In genomic region chr13:73816338-73816737, GRCm38 (mm10) we compare ENCODE assay signal across 27 mouse cellular contexts. TPM values are rescaled to one million over a fixed set of nuclear protein-coding genes. Genes with fewer than 3 reads are reported as not detected.
A peak's percentile ranks its signal among the peaks of the same experiment; 100 is the strongest.
DNase-seq lines count a peak whose midpoint lies in the region; ATAC-seq and TF ChIP-seq lines count a peak whose summit lies in the region.
"Had no signal": no experiment of that assay in that cellular context is flagged by ENCODE, and none has a peak within 500 bp of the region (broad histone marks: within the 10 kb centered on the region; RNA-seq: fewer than 3 reads in every experiment).

No protein-coding gene starts in this region.

- H3K27me3 ChIP-seq in hindbrain, embryonic 10.5 days (ENCODE audit: insufficient read depth, poor library complexity, severe bottlenecking): no peaks in the 10 kb centered on the region
- H3K27me3 ChIP-seq in hindbrain, postnatal 0 days (ENCODE audit: insufficient read depth, low read length): no peaks in the 10 kb centered on the region
- H3K27me3 ChIP-seq: heart, embryonic 12.5 days; limb, embryonic 12.5 days; liver, embryonic 12.5 days; midbrain, embryonic 12.5 days; neural tube, embryonic 13.5 days; Patski had no signal

- H3K4me3 ChIP-seq in hindbrain, embryonic 10.5 days: no peak overlapping the region
- H3K4me3 ChIP-seq in hindbrain, postnatal 0 days (ENCODE audit: low read length): no peak overlapping the region
- H3K4me3 ChIP-seq: heart, embryonic 12.5 days; limb, embryonic 12.5 days; liver, embryonic 12.5 days; midbrain, embryonic 12.5 days; neural tube, embryonic 13.5 days had no signal

- peak; percentile 24 for DNase-seq in hindbrain, embryonic 10.5 days (ENCODE audit: low spot score)
- DNase-seq in hindbrain, postnatal 0 days (ENCODE audit: low spot score): no peak
- peak; percentile 41 for DNase-seq in kidney, adult 9 months
- peak; percentile 47 for DNase-seq in kidney, postnatal 10 days
- DNase-seq in mesoderm, embryonic 11.5 days (ENCODE audit: low read depth, low spot score): peak; percentile 35
- DNase-seq in spleen, postnatal 14 days (ENCODE audit: low spot score in 2 of 2): no peak
- DNase-seq in heart, adult 9 months (ENCODE audit: low spot score in 2 of 2): no peak
- DNase-seq in urinary bladder, postnatal 4 days (ENCODE audit: low spot score in 2 of 2): no peak
- DNase-seq: adrenal gland, postnatal 14 days; cerebellum, adult 11-12 months; cerebellum, adult 9-11 months; gastrocnemius, postnatal 14 days; heart, adult 11 months; heart, postnatal 4 days; liver, postnatal 0 days; lung, postnatal 36 days; right cerebral cortex, postnatal 14 days; thymus, postnatal 25 days had no signal

- no peak for TF ChIP-seq CTCF in hindbrain, postnatal 0 days (IDR thresholded peaks at IDR 0.05; ENCODE audit: low read depth)

- H3K4me2 ChIP-seq in hindbrain, postnatal 0 days (ENCODE audit: low read depth, low read length): no peak overlapping the region
- H3K4me2 ChIP-seq: heart, embryonic 12.5 days; hindbrain, embryonic 14.5 days; limb, embryonic 12.5 days; liver, embryonic 12.5 days; midbrain, embryonic 12.5 days; neural tube, embryonic 13.5 days had no signal

- no peak overlapping the region for H3K9ac ChIP-seq in hindbrain, postnatal 0 days (replicated peaks; ENCODE audit: low read length)
- H3K9ac ChIP-seq: heart, embryonic 12.5 days; hindbrain, embryonic 14.5 days; limb, embryonic 12.5 days; liver, embryonic 12.5 days; liver, postnatal 0 days; midbrain, embryonic 12.5 days; neural tube, embryonic 13.5 days had no signal

- no peak overlapping the region for H3K27ac ChIP-seq in hindbrain, embryonic 10.5 days
- no peak overlapping the region for H3K27ac ChIP-seq in hindbrain, postnatal 0 days
- H3K27ac ChIP-seq: hindbrain, embryonic 14.5 days; limb, embryonic 12.5 days; liver, embryonic 12.5 days; midbrain, embryonic 12.5 days; neural tube, embryonic 13.5 days had no signal

- H3K9me3 ChIP-seq in hindbrain, embryonic 10.5 days: no peaks in the 10 kb centered on the region
- no peaks in the 10 kb centered on the region for H3K9me3 ChIP-seq in hindbrain, postnatal 0 days (ENCODE audit: low read length)
- H3K9me3 ChIP-seq: heart, embryonic 12.5 days; limb, embryonic 12.5 days; liver, embryonic 12.5 days; midbrain, embryonic 12.5 days; neural tube, embryonic 13.5 days had no signal

- 69% methylated on average over 6 of the region's 6 CpGs for WGBS in hindbrain, embryonic 10.5 days
- 58% methylated on average over 6 of the region's 6 CpGs for WGBS in hindbrain, postnatal 0 days

- no peak for ATAC-seq in hindbrain, postnatal 0 days
- ATAC-seq: forebrain, embryonic 14.5 days; liver, embryonic 12.5 days; liver, postnatal 0 days; Patski had no signal

- peaks cover 82% of the 10 kb centered on the region for H3K36me3 ChIP-seq in hindbrain, embryonic 10.5 days
- no peaks in the 10 kb centered on the region; the same call in 1 of the 2 replicates for H3K36me3 ChIP-seq in hindbrain, postnatal 0 days (ENCODE audit: insufficient read depth, low read length)

- peaks cover 7% of the 10 kb centered on the region for H3K4me1 ChIP-seq in hindbrain, embryonic 10.5 days (replicated peaks)
- 0 out of 2 replicates have a peak, but pooled peaks cover 2% of the 10 kb centered on the region for H3K4me1 ChIP-seq in hindbrain, postnatal 0 days (ENCODE audit: insufficient read depth, low read length)
- H3K4me1 ChIP-seq: heart, embryonic 12.5 days; limb, embryonic 12.5 days; liver, embryonic 12.5 days; midbrain, embryonic 12.5 days; neural tube, embryonic 13.5 days had no signal

RNA-seq across cellular contexts. Expression of gene Nkd2, which starts 31.1 kb away (rescaled TPM):
- polyA plus RNA-seq in hindbrain, embryonic 10.5 days (2016; fragmentation: Nextera tagmentation; extraction: Ambion mirVana): 15.8 and 18.1 TPM in 2 replicates
- total RNA-seq in hindbrain, postnatal 0 days (2014; rRNA removed): 18.3 and 24.2 TPM in 2 replicates
- 10.3 and 12.6 TPM in 2 replicates for polyA plus RNA-seq in hindbrain, postnatal 0 days (2015; fragmentation: Nextera tagmentation; extraction: Ambion mirVana)
- total RNA-seq: MEL had no signal

Comparison
In these comparisons a context has a peak if more than half of its experiments do, and no peak if none do; other contexts are left out.
1. DNase-seq: peak in hindbrain, embryonic 10.5 days (single experiment), kidney, adult 9 months (single experiment), kidney, postnatal 10 days (single experiment) and mesoderm, embryonic 11.5 days (single experiment); none in hindbrain, postnatal 0 days (single experiment), spleen, postnatal 14 days (0 of 2), heart, adult 9 months (0 of 2) and urinary bladder, postnatal 4 days (0 of 2).